27 mouse cellular contexts compared by ENCODE assay signal in the genomic region with DNA sequence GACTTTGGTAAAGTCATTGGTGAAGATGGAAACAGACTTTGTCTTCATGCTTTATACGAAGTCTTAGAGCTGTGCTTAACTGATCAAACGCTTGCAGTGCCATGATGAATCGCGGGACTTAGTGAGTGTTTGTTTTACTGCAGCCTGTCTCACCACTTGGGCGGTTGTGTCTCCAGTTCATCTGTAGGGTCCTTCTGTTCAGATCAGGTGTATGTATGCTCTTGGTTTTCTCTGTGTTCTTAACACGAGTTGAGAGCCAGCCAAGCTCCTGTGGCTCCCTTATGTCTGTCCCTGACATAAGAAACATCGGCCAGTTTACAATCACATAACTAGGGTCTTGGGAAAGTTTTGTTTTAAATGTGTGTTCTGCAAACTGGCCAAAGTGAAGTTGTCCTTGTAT. TPM values are rescaled to one million over a fixed set of nuclear protein-coding genes. Genes with fewer than 3 reads are reported as not detected.
DNase-seq lines count a peak whose midpoint lies in the region; ATAC-seq and TF ChIP-seq lines count a peak whose summit lies in the region.
"Had no signal": no experiment of that assay in that cellular context is flagged by ENCODE, and none has a peak within 500 bp of the region (broad histone marks: within the 10 kb centered on the region; RNA-seq: fewer than 3 reads in every experiment).

No protein-coding gene starts in this region.

- no peaks in the 10 kb centered on the region for H3K9me3 ChIP-seq in heart, embryonic 11.5 days (replicated peaks; ENCODE audit: control insufficient read depth, low read length)
- no peaks in the 10 kb centered on the region for H3K9me3 ChIP-seq in heart, embryonic 14.5 days (ENCODE audit: control insufficient read depth, low read length)
- no peaks in the 10 kb centered on the region for H3K9me3 ChIP-seq in heart, postnatal 0 days (replicated peaks; ENCODE audit: control insufficient read depth, low read length)
- H3K9me3 ChIP-seq: embryonic facial prominence, embryonic 12.5 days; embryonic facial prominence, embryonic 15.5 days; G1E; hindbrain, embryonic 12.5 days; hindbrain, embryonic 15.5 days had no signal

- no peak for TF ChIP-seq EP300 in heart, postnatal 0 days (IDR thresholded peaks at IDR 0.05; ENCODE audit: low read depth)

- peak; percentile 72 for DNase-seq in heart, adult 11 months
- no peak for DNase-seq in heart, postnatal 10 days
- no peak for DNase-seq in heart, postnatal 14 days
- no peak for DNase-seq in heart, adult 9 months (ENCODE audit: low spot score in 2 of 2)
- DNase-seq in heart, postnatal 0 days (ENCODE audit: low spot score) = no peak
- no peak for DNase-seq in cerebellum, adult 11-12 months
- DNase-seq: adrenal gland, postnatal 10 days; adrenal gland, postnatal 36 days; B cell, adult 2 months; cerebellum, adult 2 months; cerebellum, adult 9-11 months; cerebellum, postnatal 25 days; forebrain, postnatal 0 days; gastrocnemius, postnatal 36 days; kidney, adult 2 months had no signal

- ATAC-seq in heart, embryonic 11.5 days (replicated peaks; ENCODE audit: insufficient number of reproducible peaks, low FRiP score, low TSS enrichment) = no peak
- no peak for ATAC-seq in heart, embryonic 14.5 days (ENCODE audit: insufficient number of reproducible peaks, insufficient read depth, low FRiP score, low read depth)
- ATAC-seq in heart, postnatal 0 days (ENCODE audit: insufficient read depth, low read depth) = no peak
- ATAC-seq: forebrain, embryonic 14.5 days; forebrain, postnatal 0 days; intestine, postnatal 0 days; Patski had no signal

- peak overlapping the region; percentile 72; the same call in 1 of the 2 replicates for H3K9ac ChIP-seq in heart, embryonic 11.5 days (ENCODE audit: low read depth, low read length)
- peak overlapping the region; percentile 90 for H3K9ac ChIP-seq in heart, embryonic 14.5 days (ENCODE audit: low read length)
- peak overlapping the region; percentile 93 for H3K9ac ChIP-seq in heart, postnatal 0 days (replicated peaks; ENCODE audit: low read depth, low read length)
- H3K9ac ChIP-seq: embryonic facial prominence, embryonic 12.5 days; embryonic facial prominence, embryonic 15.5 days; forebrain, postnatal 0 days; hindbrain, embryonic 12.5 days; hindbrain, embryonic 15.5 days had no signal

- peaks cover 15% of the 10 kb centered on the region for H3K27me3 ChIP-seq in heart, embryonic 11.5 days (ENCODE audit: control insufficient read depth, insufficient read depth, low read length)
- H3K27me3 ChIP-seq in heart, embryonic 14.5 days (ENCODE audit: control insufficient read depth, insufficient read depth, low read length) = 0 out of 2 replicates have a peak, but pooled peaks cover 2% of the 10 kb centered on the region
- 0 out of 2 replicates have a peak, but pooled peaks cover 4% of the 10 kb centered on the region for H3K27me3 ChIP-seq in heart, postnatal 0 days (ENCODE audit: control insufficient read depth, insufficient read depth, low read length)
- H3K27me3 ChIP-seq: CH12.LX had no signal

- no peak for TF ChIP-seq CTCF in heart, postnatal 0 days (IDR thresholded peaks at IDR 0.05; ENCODE audit: low read depth)

- peak overlapping the region; percentile 77 for H3K4me3 ChIP-seq in heart, embryonic 11.5 days (ENCODE audit: low read depth, low read length)
- peak overlapping the region; percentile 33 to 79; a peak in 3 of 4 replicates for H3K4me3 ChIP-seq in heart, embryonic 14.5 days (ENCODE audit: control insufficient read depth in 1 of 2, insufficient read depth in 1 of 2, low read depth in 1 of 2, low read length in 2 of 2)
- H3K4me3 ChIP-seq in heart, postnatal 0 days (ENCODE audit: low read depth, low read length) = peak overlapping the region; percentile 77
- H3K4me3 ChIP-seq: embryonic facial prominence, embryonic 12.5 days; embryonic facial prominence, embryonic 15.5 days; hindbrain, embryonic 12.5 days; hindbrain, embryonic 15.5 days had no signal

- peak overlapping the region; percentile 61 for H3K4me2 ChIP-seq in heart, embryonic 11.5 days
- peak overlapping the region; percentile 86 for H3K4me2 ChIP-seq in heart, embryonic 14.5 days (ENCODE audit: low read length)
- peak overlapping the region; percentile 89 for H3K4me2 ChIP-seq in heart, postnatal 0 days (ENCODE audit: low read depth, low read length)
- H3K4me2 ChIP-seq: embryonic facial prominence, embryonic 12.5 days; embryonic facial prominence, embryonic 15.5 days; hindbrain, embryonic 12.5 days; hindbrain, embryonic 15.5 days had no signal

- no peaks in the 10 kb centered on the region for H3K36me3 ChIP-seq in heart, embryonic 11.5 days (ENCODE audit: control insufficient read depth, insufficient read depth, low read length)
- H3K36me3 ChIP-seq in heart, embryonic 14.5 days (ENCODE audit: control insufficient read depth, insufficient read depth, low read length) = no peaks in the 10 kb centered on the region
- no peaks in the 10 kb centered on the region for H3K36me3 ChIP-seq in heart, postnatal 0 days (replicated peaks; ENCODE audit: control insufficient read depth, insufficient read depth, low read length)
- H3K36me3 ChIP-seq: embryonic facial prominence, embryonic 12.5 days; embryonic facial prominence, embryonic 15.5 days; G1E; hindbrain, embryonic 12.5 days; hindbrain, embryonic 15.5 days had no signal

- peak overlapping the region; percentile 62 for H3K27ac ChIP-seq in heart, embryonic 11.5 days (ENCODE audit: low read depth, low read length)
- H3K27ac ChIP-seq in heart, embryonic 14.5 days (replicated peaks in 1 of 2; ENCODE audit: control insufficient read depth in 1 of 2, insufficient read depth in 1 of 2, low read depth in 2 of 2, low read length in 2 of 2) = peak overlapping the region; percentile 59 to 85
- H3K27ac ChIP-seq in heart, postnatal 0 days (ENCODE audit: low read depth) = peak overlapping the region; percentile 97
- H3K27ac ChIP-seq: embryonic facial prominence, embryonic 12.5 days; embryonic facial prominence, embryonic 15.5 days; hindbrain, embryonic 12.5 days; hindbrain, embryonic 15.5 days; kidney, postnatal 0 days had no signal

- intact Hi-C loops in heart, postnatal 10 days (cut with DNase I) = loop anchor here (5.0 kb wide), 1 partner anchor 32 kb away; no protein-coding TSS in a partner anchor
- intact Hi-C loops in heart, postnatal 14 days (cut with DNase I) = no loop called here

- peaks cover 21% of the 10 kb centered on the region for H3K4me1 ChIP-seq in heart, embryonic 11.5 days (ENCODE audit: control insufficient read depth, insufficient read depth, low read length)
- H3K4me1 ChIP-seq in heart, embryonic 14.5 days (ENCODE audit: control insufficient read depth in 2 of 2, insufficient read depth in 2 of 2, low read length in 2 of 2) = peaks cover 10 to 29% of the 10 kb centered on the region in 2 experiments
- H3K4me1 ChIP-seq in heart, postnatal 0 days (ENCODE audit: control insufficient read depth, insufficient read depth) = peaks cover 17% of the 10 kb centered on the region; the same call in 1 of the 2 replicates

- 61% methylated on average over 7 of the region's 7 CpGs for WGBS in heart, embryonic 11.5 days (ENCODE audit: insufficient replicate concordance)
- 42% methylated on average over 7 of the region's 7 CpGs for WGBS in heart, embryonic 14.5 days
- 42% methylated on average over 7 of the region's 7 CpGs for WGBS in heart, postnatal 0 days

RNA-seq across cellular contexts. Expression of gene Rbm20, which starts 2.9 kb away (rescaled TPM):
- 100 to 1,000 TPM; 257 to 294 TPM for total RNA-seq in heart, postnatal 10 days (2021)
- 25.0 and 36.4 TPM in 2 replicates for polyA plus RNA-seq in heart, embryonic 11.5 days (2014; fragmentation: Nextera tagmentation; extraction: Ambion mirVana)
- 100 to 1,000 TPM; 224 to 225 TPM for total RNA-seq in heart, postnatal 14 days (2021)
- polyA plus RNA-seq in heart, embryonic 14.5 days (2014; fragmentation: Nextera tagmentation; extraction: Ambion mirVana) = 52.0 and 55.2 TPM in 2 replicates
- 328 and 340 TPM in 2 replicates for total RNA-seq in heart, postnatal 0 days (2014; rRNA removed; ENCODE audit: low replicate concordance)
- polyA plus RNA-seq in heart, postnatal 0 days (2015; fragmentation: Nextera tagmentation; extraction: Ambion mirVana) = 58.5 and 65.2 TPM in 2 replicates
